Mouse (Mus musculus) layer of hippocampus, adult 2 months (tissue): ENCODE data around the gene Flywch2. TPM values are rescaled to one million over a fixed set of nuclear protein-coding genes. Genes with fewer than 3 reads are reported as not detected.

Experiments
- DNase-seq, 2 experiments: peaks; one replicate each; pipeline ENCODE4 v3.0.0; 2022; ENCODE audit warnings: low spot score in 2 of 2
- H3K27ac ChIP-seq: fragments of 200-600 bp; 2 replicates; pipeline ENCODE4 v1.8.1; 2022
- H3K4me3 ChIP-seq: fragments of 200-600 bp; 2 replicates; pipeline ENCODE4 v1.8.1; 2022; ENCODE audit warnings: mild to moderate bottlenecking
- CTCF ChIP-seq: fragments of 200-600 bp; conservative IDR thresholded peaks from 2 replicates; pipeline ENCODE4 v1.8.1; 2022; ENCODE audit warnings: antibody characterized with exemption, mild to moderate bottlenecking, moderate library complexity
- long read RNA-seq, 2 experiments: library from polyadenylated mRNA; stranded (forward); transcript quantifications; one replicate each; pipeline ENCODE4 v2.0.0; 2021; ENCODE audit warnings: borderline mapping rate in 2 of 2
- total RNA-seq, 2 experiments: library from RNA; stranded (reverse); gene quantifications; 2 replicates each; pipeline ENCODE4 v1.2.3; 2021

Flywch2 gene
- total RNA-seq, result 10 to 100 TPM; 10.6 to 12.3 TPM
- long read RNA-seq, experiment 1, partial matches to known transcripts, result 1 of 7 reads
- long read RNA-seq, experiment 1, other reads (novel, unspliced or antisense), result 3 of 7 reads
- long read RNA-seq, experiment 2, partial matches to known transcripts, result 2 of 12 reads
- long read RNA-seq, experiment 2, other reads (novel, unspliced or antisense), result 6 of 12 reads

DNA sequence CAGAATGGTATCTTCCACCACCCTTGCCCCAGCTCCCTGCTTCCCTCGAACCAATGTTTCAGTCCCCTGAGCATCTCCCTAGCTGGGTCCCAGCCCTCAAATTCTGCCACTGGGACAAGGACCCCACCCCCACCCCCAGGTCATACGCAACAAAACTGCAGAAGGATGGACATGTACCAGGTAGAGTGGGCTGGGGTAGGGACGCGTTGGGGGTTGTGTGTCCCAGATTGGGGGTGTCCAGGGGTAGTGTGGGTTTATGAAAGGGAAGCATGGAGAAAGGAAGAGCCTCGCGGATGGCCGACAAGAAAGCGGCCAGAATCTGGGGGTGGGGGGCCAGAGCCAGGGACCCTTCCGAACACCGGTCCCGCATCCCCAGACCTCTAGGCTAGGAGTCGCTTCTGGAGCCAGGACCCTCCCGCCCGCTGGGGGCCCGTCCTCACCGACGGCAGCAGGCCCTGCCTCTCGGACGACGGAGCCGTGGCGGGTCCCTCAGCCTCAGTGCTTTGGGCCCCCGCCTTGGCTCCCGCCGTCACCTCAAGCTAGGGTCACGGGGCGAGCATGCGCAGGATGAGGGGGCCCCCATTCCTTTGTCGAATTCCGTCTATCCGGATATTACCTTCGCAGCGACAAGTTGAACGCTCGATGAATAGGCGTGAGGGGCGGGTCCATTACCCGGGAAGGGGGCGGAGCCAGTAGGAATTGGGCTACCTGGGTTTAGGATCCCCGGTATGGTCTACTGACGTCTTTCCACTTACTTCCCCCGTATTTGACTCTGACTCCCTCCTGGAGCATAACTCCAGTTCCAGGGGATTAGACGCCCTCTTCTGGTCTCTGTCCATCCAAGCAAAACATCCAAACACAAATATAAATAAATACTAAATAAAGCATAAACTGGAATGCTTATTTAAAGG lies at the start of gene Flywch2:
TSS of gene Flywch2 (minus strand) at position 521 of the 911 bp plus-strand sequence.
- Histone ChIP-seq H3K27ac (peak within 1 kb of the TSS; percentile 93), H3K4me3 (peak within 1 kb of the TSS; percentile 72)
- DNase-seq, result peak; percentile 91 to 95
- peak; percentile 60 for TF ChIP-seq CTCF

DNA sequence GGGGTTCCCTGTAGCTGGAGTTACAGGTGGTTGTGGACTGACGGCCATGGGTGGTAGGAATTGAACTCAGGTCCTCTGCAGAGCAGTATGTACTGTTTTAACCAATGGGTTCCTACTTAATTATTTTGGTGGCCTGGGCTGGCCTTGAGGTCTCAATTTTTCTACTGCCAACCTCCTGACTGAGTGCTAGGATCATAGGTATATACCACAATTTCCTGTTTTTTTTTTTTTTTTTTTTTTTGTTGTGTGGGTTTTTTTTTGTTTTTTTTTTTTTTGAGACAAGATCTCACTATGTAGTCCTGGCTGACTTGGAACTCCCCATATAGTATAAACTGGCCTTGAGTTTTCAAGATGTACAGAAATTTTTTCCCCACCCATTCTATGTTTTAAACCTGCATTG lies 45.3 kb upstream of the Flywch2 start:
- DNase-seq, result no peak
- no peak for TF ChIP-seq CTCF
- no peak overlapping the region for H3K27ac ChIP-seq

DNA sequence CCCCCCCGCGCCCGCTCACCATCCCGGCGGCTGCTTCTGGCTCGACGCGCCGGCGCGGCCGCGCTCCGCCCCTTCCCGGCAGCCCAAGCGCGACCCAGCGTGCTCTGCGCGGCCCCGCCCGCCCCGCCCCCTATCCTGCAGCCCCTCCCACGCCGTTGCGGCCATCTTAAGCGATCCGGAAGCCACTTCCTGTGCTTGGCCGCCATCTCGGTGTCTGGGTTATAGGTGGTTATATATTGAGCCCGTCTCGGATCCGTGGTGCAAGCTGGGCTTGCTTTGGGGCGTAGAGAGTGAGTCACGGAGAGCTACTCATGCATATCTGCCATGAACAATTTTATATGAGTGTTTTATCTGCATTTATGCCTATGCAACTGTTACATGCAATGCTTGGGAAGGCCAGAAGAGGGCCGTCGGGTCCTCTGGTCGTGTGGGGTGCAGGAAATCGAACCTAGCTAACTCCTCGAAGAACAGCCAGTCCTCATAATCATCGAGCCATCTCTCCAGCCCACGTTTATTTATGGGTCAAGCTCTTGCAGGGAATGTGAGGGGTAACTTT lies 43.3 kb upstream of the Flywch2 start, which contains the start of gene Elob:
TSS of gene Elob (minus strand) at position 73 of the 556 bp plus-strand sequence.
- peak; percentile 81 to 83 for DNase-seq
- peak; percentile 86 for TF ChIP-seq CTCF
- Histone ChIP-seq H3K27ac (peak within 1 kb of the TSS; percentile 100), H3K4me3 (peak within 1 kb of the TSS; percentile 92)

More for the DNA sequence above, 45.3 kb upstream of the Flywch2 start:
- H3K4me3 ChIP-seq, result no peak overlapping the region

DNA sequence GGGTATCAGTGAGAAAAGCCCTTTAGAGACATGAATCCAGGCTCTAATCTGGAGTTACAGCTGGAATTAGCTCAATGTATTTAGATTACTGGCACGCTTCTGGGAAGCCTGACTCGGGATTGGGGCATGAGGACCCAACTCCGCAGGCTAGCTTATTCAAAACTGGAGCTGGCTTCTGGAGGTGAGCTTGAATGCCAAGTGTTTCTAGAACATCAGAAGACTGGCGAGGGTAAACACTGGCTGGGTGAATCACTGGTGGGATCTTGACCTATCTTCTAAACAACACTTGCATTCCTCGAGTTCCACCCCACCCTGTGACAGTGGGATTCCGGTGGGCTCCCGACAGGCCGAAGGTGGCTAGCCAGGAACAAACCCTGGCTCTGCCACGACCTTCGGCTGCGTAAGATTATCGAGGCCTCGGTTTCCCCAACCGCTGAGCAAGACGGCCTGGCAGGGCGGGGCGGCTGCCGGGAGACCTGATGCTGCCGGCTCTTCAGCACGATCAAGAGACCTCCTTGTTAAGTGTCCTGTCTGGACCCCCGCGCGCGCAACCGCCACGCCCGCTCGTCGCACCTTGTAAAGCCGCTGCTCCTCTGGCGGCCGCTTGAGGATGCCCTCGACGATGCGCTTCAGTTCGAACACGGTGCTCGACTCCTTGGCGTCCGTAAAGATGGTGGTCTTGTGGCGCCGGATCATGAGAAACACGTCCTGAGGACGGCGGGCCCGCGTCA lies 42.6 kb upstream of the Flywch2 start:
- DNase-seq, result peak; percentile 31 to 57
- peak overlapping the region; percentile 92 for H3K4me3 ChIP-seq
- H3K27ac ChIP-seq, result peak overlapping the region; percentile 92
- TF ChIP-seq CTCF, result no peak

DNA sequence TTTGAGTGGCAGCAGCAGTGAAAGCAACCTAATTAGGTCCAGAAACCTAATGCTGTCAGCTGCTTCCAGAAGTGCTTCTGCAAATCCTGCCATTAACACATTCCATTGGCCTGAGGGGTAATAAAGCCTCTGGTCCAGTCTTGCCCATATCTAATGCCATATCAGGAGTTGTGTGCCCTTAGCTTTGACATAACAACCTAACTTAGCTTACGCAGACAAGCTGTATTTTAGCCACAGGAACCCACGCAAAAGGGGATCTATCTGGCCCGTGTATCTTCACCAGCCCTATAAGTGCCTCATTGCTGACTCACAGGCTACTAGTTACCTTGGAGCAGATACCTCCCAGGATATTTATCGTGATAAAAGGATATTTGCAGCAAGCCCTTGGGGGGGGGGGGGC lies 39.7 kb upstream of the Flywch2 start:
- no peak for TF ChIP-seq CTCF
- no peak for DNase-seq
- Histone ChIP-seq H3K4me3 (no peak overlapping the region), H3K27ac (no peak overlapping the region)

DNA sequence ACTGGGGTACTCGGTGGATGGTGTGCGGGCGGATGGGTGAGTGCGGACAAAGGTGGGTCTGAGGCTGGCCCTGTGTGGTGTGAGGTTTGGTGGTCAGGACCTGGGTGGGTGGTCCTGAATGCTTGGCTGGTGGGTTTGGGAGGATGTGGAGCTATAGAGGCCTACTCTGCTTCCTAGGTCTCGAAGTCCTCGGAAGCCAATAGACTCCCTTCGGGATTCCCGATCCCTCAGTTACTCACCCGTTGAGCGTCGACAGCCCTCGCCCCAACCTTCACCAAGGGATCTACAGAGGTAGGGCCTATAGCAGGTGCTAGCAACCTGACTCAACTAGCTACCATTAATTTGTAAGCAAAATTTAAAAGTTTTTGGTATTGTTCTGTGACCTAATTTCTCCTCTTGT lies 37.7 kb upstream of the Flywch2 start:
- TF ChIP-seq CTCF, result no peak
- H3K27ac ChIP-seq, result no peak overlapping the region
- no peak for DNase-seq
- H3K4me3 ChIP-seq, result no peak overlapping the region

DNA sequence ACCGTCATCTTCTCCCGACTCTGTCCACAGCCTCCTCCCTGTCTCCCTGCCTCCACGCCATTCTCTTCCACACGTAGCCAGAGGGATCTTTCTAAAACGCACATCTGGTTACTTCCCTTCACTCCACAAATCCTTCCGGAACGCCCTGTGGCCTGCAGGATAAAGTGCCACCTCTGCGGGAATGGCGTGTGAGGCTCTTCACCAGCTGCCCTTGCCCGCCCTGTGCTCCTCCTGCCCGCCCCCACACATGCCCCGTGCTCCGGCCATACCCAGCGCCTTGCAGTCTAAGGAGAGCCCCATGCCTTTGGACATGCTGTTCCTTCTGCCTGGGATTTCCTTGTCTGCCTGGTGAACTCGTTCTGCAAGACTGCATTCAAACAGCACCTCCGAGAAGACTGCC lies 37.1 kb upstream of the Flywch2 start:
- no peak overlapping the region for H3K27ac ChIP-seq
- no peak overlapping the region for H3K4me3 ChIP-seq
- no peak for TF ChIP-seq CTCF
- no peak for DNase-seq

DNA sequence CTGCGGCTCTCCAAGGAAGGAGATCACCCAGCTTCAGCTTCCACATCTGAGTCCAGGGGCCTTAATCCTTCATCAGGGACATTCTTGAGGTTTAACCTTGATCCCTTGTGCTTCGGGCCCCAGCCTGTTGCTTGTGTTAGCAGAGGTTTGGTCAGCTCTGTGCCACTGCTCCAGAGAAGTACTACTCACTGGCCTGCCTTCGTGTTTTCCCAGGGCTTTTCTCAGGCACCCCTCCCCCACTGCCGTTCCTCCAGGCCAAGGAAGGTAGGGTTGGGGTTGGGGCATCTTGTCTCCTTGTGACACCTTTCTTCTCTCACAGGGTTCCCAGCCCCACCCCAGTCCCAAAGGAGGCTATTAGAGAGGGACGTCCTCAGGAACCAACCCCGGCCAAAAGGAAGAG lies 36.2 kb upstream of the Flywch2 start:
- no peak for TF ChIP-seq CTCF
- H3K27ac ChIP-seq, result no peak overlapping the region

DNA sequence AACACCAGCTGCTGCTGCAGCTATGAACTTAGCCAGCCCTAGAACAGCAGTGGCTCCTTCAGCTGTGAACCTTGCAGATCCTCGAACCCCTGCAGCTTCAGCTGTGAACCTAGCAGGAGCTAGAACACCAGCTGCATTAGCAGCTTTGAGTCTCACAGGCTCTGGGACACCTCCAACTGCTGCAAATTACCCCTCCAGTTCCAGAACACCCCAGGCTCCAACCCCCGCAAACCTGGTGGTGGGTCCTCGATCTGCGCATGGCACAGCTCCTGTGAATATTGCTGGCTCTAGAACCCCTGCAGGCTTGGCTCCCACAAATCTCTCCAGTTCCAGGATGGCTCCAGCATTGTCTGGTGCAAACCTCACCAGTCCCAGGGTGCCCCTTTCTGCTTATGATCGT lies 34.9 kb upstream of the Flywch2 start:
- H3K27ac ChIP-seq, result peak overlapping the region; percentile 25; the same call in 1 of the 2 replicates
- no peak overlapping the region for H3K4me3 ChIP-seq
- 0 out of 2 replicates have a peak, but pooled peaks have one; percentile 10 for TF ChIP-seq CTCF
- DNase-seq, result peak in 1 of 2 experiments; percentile 58

More for the DNA sequence above, 36.2 kb upstream of the Flywch2 start:
- H3K4me3 ChIP-seq, result no peak overlapping the region
- no peak for DNase-seq

DNA sequence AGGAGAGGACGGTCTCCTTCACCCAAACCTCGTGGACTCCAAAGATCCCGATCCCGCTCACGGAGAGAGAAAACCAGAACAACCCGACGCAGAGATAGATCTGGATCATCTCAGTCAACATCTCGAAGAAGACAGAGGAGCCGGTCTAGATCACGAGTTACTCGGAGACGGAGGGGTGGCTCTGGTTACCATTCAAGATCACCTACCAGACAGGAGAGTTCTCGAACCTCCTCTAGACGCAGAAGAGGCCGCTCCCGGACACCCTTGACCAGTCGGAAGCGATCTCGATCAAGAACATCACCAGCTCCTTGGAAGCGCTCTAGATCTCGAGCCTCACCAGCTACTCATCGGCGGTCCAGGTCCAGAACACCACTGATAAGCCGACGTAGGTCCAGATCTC lies 33.4 kb upstream of the Flywch2 start:
- TF ChIP-seq CTCF, result no peak
- no peak for DNase-seq
- Histone ChIP-seq H3K27ac (no peak overlapping the region), H3K4me3 (no peak overlapping the region)

DNA sequence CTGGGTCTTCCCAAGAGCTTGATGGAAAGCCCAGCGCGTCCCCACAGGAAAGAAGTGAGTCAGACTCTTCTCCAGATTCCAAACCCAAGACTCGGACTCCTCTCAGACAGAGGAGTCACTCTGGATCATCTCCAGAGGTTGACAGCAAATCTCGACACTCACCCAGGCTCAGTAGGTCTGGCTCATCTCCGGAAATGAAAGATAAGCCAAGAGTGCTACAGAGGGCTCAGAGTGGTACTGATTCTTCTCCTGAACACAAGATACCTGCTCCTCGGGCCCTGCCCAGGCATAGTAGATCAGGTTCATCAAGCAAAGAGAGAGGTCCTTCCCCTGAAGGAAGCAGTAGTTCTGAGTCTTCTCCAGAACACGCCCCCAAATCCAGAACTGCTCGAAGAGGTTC lies 32.7 kb upstream of the Flywch2 start:
- Histone ChIP-seq H3K27ac (no peak overlapping the region), H3K4me3 (no peak overlapping the region)
- no peak for TF ChIP-seq CTCF
- no peak for DNase-seq

DNA sequence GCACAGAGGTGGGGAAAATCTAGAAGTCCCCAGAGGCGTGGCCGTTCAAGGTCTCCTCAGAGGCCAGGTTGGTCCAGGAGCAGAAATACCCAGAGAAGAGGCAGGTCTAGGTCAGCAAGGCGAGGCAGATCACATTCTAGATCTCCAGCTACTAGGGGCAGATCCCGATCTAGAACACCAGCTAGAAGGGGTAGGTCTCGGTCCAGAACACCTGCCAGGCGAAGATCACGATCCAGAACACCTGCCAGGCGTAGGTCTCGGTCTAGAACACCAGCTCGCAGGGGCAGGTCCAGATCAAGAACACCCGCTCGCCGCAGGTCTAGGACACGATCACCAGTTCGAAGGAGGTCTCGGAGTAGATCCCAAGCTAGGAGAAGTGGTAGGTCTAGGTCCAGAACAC lies 29.8 kb upstream of the Flywch2 start:
- TF ChIP-seq CTCF, result no peak
- no peak for DNase-seq
- no peak overlapping the region for H3K27ac ChIP-seq
- H3K4me3 ChIP-seq, result no peak overlapping the region
